In genomic region chr14:75229834-75230233, GRCm38 (mm10) we compare ENCODE assay signal across 9 mouse cellular contexts. TPM values are rescaled to one million over a fixed set of nuclear protein-coding genes. Genes with fewer than 3 reads are reported as not detected.
A peak's percentile ranks its signal among the peaks of the same experiment; 100 is the strongest.
DNase-seq lines count a peak whose midpoint lies in the region; ATAC-seq and TF ChIP-seq lines count a peak whose summit lies in the region.
"Had no signal": no experiment of that assay in that cellular context is flagged by ENCODE, and none has a peak within 500 bp of the region (broad histone marks: within the 10 kb centered on the region; RNA-seq: fewer than 3 reads in every experiment).

No protein-coding gene starts in this region.

- H3K9ac ChIP-seq in kidney, embryonic 15.5 days: no peak overlapping the region
- no peak overlapping the region for H3K9ac ChIP-seq in forebrain, embryonic 15.5 days (replicated peaks)
- no peak overlapping the region for H3K9ac ChIP-seq in liver, embryonic 13.5 days
- H3K9ac ChIP-seq: limb, embryonic 15.5 days had no signal

- H3K4me2 ChIP-seq in kidney, embryonic 15.5 days: no peak overlapping the region
- H3K4me2 ChIP-seq in forebrain, embryonic 15.5 days (replicated peaks): no peak overlapping the region
- H3K4me2 ChIP-seq in liver, embryonic 13.5 days: no peak overlapping the region
- H3K4me2 ChIP-seq: limb, embryonic 15.5 days had no signal

- ATAC-seq in kidney, embryonic 15.5 days (replicated peaks; ENCODE audit: low FRiP score): no peak
- ATAC-seq in forebrain, embryonic 15.5 days (replicated peaks): peak; percentile 45; the same call in 1 of the 2 replicates
- peak; percentile 56; the same call in 1 of the 2 replicates for ATAC-seq in liver, embryonic 13.5 days (ENCODE audit: low read depth)

- no peak overlapping the region for H3K4me3 ChIP-seq in kidney, embryonic 15.5 days (replicated peaks)
- no peak overlapping the region for H3K4me3 ChIP-seq in forebrain, embryonic 15.5 days
- H3K4me3 ChIP-seq in liver, embryonic 13.5 days (replicated peaks): no peak overlapping the region
- H3K4me3 ChIP-seq in spleen, adult 2 months (ENCODE audit: extremely low read depth, insufficient read depth, insufficient read length): no peak overlapping the region
- H3K4me3 ChIP-seq: limb, embryonic 15.5 days had no signal

- no peaks in the 10 kb centered on the region for H3K27me3 ChIP-seq in kidney, embryonic 15.5 days
- H3K27me3 ChIP-seq in forebrain, embryonic 15.5 days: no peaks in the 10 kb centered on the region
- H3K27me3 ChIP-seq in liver, embryonic 13.5 days: no peaks in the 10 kb centered on the region
- no peaks in the 10 kb centered on the region for H3K27me3 ChIP-seq in spleen, adult 2 months (ENCODE audit: control insufficient read depth, insufficient read depth, low read length)
- H3K27me3 ChIP-seq: limb, embryonic 15.5 days had no signal

- no peaks in the 10 kb centered on the region for H3K4me1 ChIP-seq in kidney, embryonic 15.5 days
- H3K4me1 ChIP-seq in forebrain, embryonic 15.5 days: peaks cover 18% of the 10 kb centered on the region
- H3K4me1 ChIP-seq in liver, embryonic 13.5 days (replicated peaks): no peaks in the 10 kb centered on the region
- H3K4me1 ChIP-seq in spleen, adult 2 months (ENCODE audit: control insufficient read depth, insufficient read depth, insufficient read length): no peaks in the 10 kb centered on the region
- H3K4me1 ChIP-seq: limb, embryonic 15.5 days had no signal

- no peak for TF ChIP-seq POLR2A in spleen, adult 2 months (IDR thresholded peaks at IDR 0.05; ENCODE audit: low read depth, low read length)

- 66% methylated on average over 2 of the region's 2 CpGs for WGBS in kidney, embryonic 15.5 days
- WGBS in forebrain, embryonic 15.5 days: 62% methylated on average over 2 of the region's 2 CpGs
- WGBS in liver, embryonic 13.5 days (ENCODE audit: insufficient replicate concordance): 43% methylated on average over 2 of the region's 2 CpGs
- WGBS in spleen, adult 2 months: 77% methylated on average over 2 of the region's 2 CpGs

- DNase-seq in kidney, adult 18-20 months: peak; percentile 14
- DNase-seq in ES-CJ7 (ENCODE audit: low read depth, low spot score): peak; percentile 68
- peak; percentile 54 for DNase-seq in brain, adult 2 months (ENCODE audit: low read depth, low spot score)
- DNase-seq in liver, embryonic 13.5 days: peak; percentile 36
- peak; percentile 15 to 28 for DNase-seq in spleen, adult 2 months (ENCODE audit: low read depth in 1 of 2, low spot score in 2 of 2)
- no peak for DNase-seq in ovary, postnatal 14 days (ENCODE audit: low spot score)

- no peaks in the 10 kb centered on the region for H3K9me3 ChIP-seq in kidney, embryonic 15.5 days (replicated peaks)
- no peaks in the 10 kb centered on the region for H3K9me3 ChIP-seq in forebrain, embryonic 15.5 days
- H3K9me3 ChIP-seq in liver, embryonic 13.5 days (replicated peaks): no peaks in the 10 kb centered on the region
- H3K9me3 ChIP-seq: limb, embryonic 15.5 days had no signal

- no peak overlapping the region for H3K27ac ChIP-seq in kidney, embryonic 15.5 days
- H3K27ac ChIP-seq in forebrain, embryonic 15.5 days (replicated peaks): no peak overlapping the region
- H3K27ac ChIP-seq in liver, embryonic 13.5 days: no peak overlapping the region
- no peak overlapping the region for H3K27ac ChIP-seq in spleen, adult 2 months (ENCODE audit: insufficient read depth, low read length)
- H3K27ac ChIP-seq: limb, embryonic 15.5 days had no signal

- TF ChIP-seq CTCF in spleen, adult 2 months (IDR thresholded peaks at IDR 0.05; ENCODE audit: extremely low read depth, insufficient read depth, insufficient read length, insufficient replicate concordance): peak; percentile 30; the same call in 1 of the 2 replicates

- no peaks in the 10 kb centered on the region for H3K36me3 ChIP-seq in kidney, embryonic 15.5 days
- H3K36me3 ChIP-seq in forebrain, embryonic 15.5 days: no peaks in the 10 kb centered on the region
- no peaks in the 10 kb centered on the region for H3K36me3 ChIP-seq in liver, embryonic 13.5 days
- peaks cover 41% of the 10 kb centered on the region for H3K36me3 ChIP-seq in spleen, adult 2 months (ENCODE audit: control insufficient read depth, insufficient read depth, low read length)
- H3K36me3 ChIP-seq: limb, embryonic 15.5 days had no signal

RNA-seq across cellular contexts. Expression of gene Cpb2, which starts 12.3 kb away (rescaled TPM):
- polyA plus RNA-seq in kidney, embryonic 15.5 days (2015; fragmentation: Nextera tagmentation; extraction: Ambion mirVana): 18.4 and 19.4 TPM in 2 replicates
- polyA plus RNA-seq in forebrain, embryonic 15.5 days (2015; fragmentation: Nextera tagmentation; extraction: Ambion mirVana): 0.23 TPM in 1 of 2 replicates, not detected in the other
- 68.2 and 89.7 TPM in 2 replicates for polyA plus RNA-seq in liver, embryonic 13.5 days (2015; fragmentation: Nextera tagmentation; extraction: Ambion mirVana)
- polyA plus RNA-seq in spleen, adult 2 months (2012; rRNA removed): not detected in 2 replicates

RNA-seq across cellular contexts. Expression of gene Zc3h13, which starts 54.3 kb away (rescaled TPM):
- polyA plus RNA-seq in kidney, embryonic 15.5 days (2015; fragmentation: Nextera tagmentation; extraction: Ambion mirVana): 34.0 and 36.1 TPM in 2 replicates
- 55.2 and 62.9 TPM in 2 replicates for polyA plus RNA-seq in forebrain, embryonic 15.5 days (2015; fragmentation: Nextera tagmentation; extraction: Ambion mirVana)
- polyA plus RNA-seq in liver, embryonic 13.5 days (2015; fragmentation: Nextera tagmentation; extraction: Ambion mirVana): 14.6 and 15.5 TPM in 2 replicates
- 6.8 and 8.7 TPM in 2 replicates for polyA plus RNA-seq in spleen, adult 2 months (2012; rRNA removed)

Comparison
In these comparisons a context has a peak if more than half of its experiments do, and no peak if none do; other contexts are left out.
1. RNA of gene Cpb2, which starts 12.3 kb away (polyA plus RNA-seq): 68.2 to 89.7 TPM in liver, embryonic 13.5 days and 18.4 to 19.4 TPM in kidney, embryonic 15.5 days; 0.23 TPM in forebrain, embryonic 15.5 days and not detected in spleen, adult 2 months; every median in the first group is over 10 times any median in the second.